Mouse (Mus musculus) forebrain, embryonic 14.5 days (tissue): Measurements from ENCODE around the gene Usp7. TPM values are rescaled to one million over a fixed set of nuclear protein-coding genes. Genes with fewer than 3 reads are reported as not detected.

Experiments used
- ATAC-seq: fragments of 200-750 bp; cut with Nextera tagmentation; 2 replicates; pipeline ENCODE4 v1.8.0; 2017; ENCODE audit warnings: mild to moderate bottlenecking, moderate library complexity
- DNase-seq: peaks from one replicate; pipeline ENCODE4 v3.0.0-alpha.2; 2015; ENCODE audit warnings: low spot score
- H3K27ac ChIP-seq: fragments of 300-500 bp; sonication (generic); 2 replicates; pipeline ENCODE4 v1.5.1; 2014; ENCODE audit warnings: low read depth, mild to moderate bottlenecking, control low read depth, low read length, moderate library complexity
- H3K27me3 ChIP-seq: fragments of 300-500 bp; sonication (generic); replicated peaks from 2 replicates; pipeline ENCODE4 v1.6.1; 2014; ENCODE audit warnings: low read length, control low read depth, mixed read lengths; ENCODE audit not compliant: control insufficient read depth, insufficient read depth
- H3K36me3 ChIP-seq: fragments of 300-500 bp; sonication (generic); 2 replicates; pipeline ENCODE4 v1.6.1; 2014; ENCODE audit warnings: low read length, control low read depth; ENCODE audit not compliant: control insufficient read depth, insufficient read depth
- H3K4me1 ChIP-seq: fragments of 300-500 bp; sonication (generic); 2 replicates; pipeline ENCODE4 v1.6.1; 2014; ENCODE audit warnings: antibody characterized with exemption, low read length, control low read depth; ENCODE audit not compliant: control insufficient read depth, insufficient read depth
- H3K4me2 ChIP-seq: fragments of 300-500 bp; sonication (generic); 2 replicates; pipeline ENCODE4 v1.6.1; 2014; ENCODE audit warnings: mild to moderate bottlenecking, control low read depth, low read length
- H3K4me3 ChIP-seq: fragments of 300-500 bp; sonication (generic); 2 replicates; pipeline ENCODE4 v1.5.1; 2014; ENCODE audit warnings: low read depth, low read length, control low read depth
- H3K9ac ChIP-seq: fragments of 300-500 bp; sonication (generic); 2 replicates; pipeline ENCODE4 v1.6.1; 2014; ENCODE audit warnings: mild to moderate bottlenecking, low read length, control low read depth, moderate library complexity
- H3K9me3 ChIP-seq: fragments of 300-500 bp; sonication (generic); replicated peaks from 2 replicates; pipeline ENCODE4 v1.6.1; 2016; ENCODE audit warnings: low read length, control low read depth, mixed read lengths; ENCODE audit not compliant: control insufficient read depth
- WGBS: fragments of 180-500 bp; shearing (Covaris S2); extraction: QIAGEN DNeasy Blood & Tissue Kit; methylation state at CpG from one replicate; pipeline ENCODE4 v1.1.7; 2014; 5-methylcytosine and 5-hydroxymethylcytosine counted together
- polyA plus RNA-seq: library from polyadenylated mRNA; unstranded; fragments of >200 nt; fragmentation: Nextera tagmentation; extraction: Ambion mirVana; gene quantifications from 2 replicates; pipeline ENCODE4 v1.2.1, GENCODE M21; 2014

Usp7 gene
- polyA plus RNA-seq, 1 experiment from 2014 or later = 42.7 TPM

GRCm38 (mm10) chr16:8679780-8680179 lies 112.3 kb downstream of the Usp7 start:
- no peaks in the 10 kb centered on the region for H3K4me1 ChIP-seq
- ATAC-seq (no peak), DNase-seq (no peak)
- H3K27me3 ChIP-seq = no peaks in the 10 kb centered on the region
- H3K27ac ChIP-seq = no peak overlapping the region
- H3K4me3 ChIP-seq = no peak overlapping the region
- no peaks in the 10 kb centered on the region for H3K9me3 ChIP-seq
- H3K4me2 ChIP-seq = no peak overlapping the region
- no peak overlapping the region for H3K9ac ChIP-seq
- 90% methylated on average over 3 of the region's 3 CpGs for WGBS
- H3K36me3 ChIP-seq = 0 out of 2 replicates have a peak, but pooled peaks cover 4% of the 10 kb centered on the region

GRCm38 (mm10) chr16:8678676-8679075 lies 113.4 kb downstream of the Usp7 start:
- DNase-seq (no peak), ATAC-seq (no peak)
- Histone ChIP-seq H3K9ac (no peak overlapping the region), H3K4me2 (no peak overlapping the region), H3K27ac (no peak overlapping the region), H3K4me3 (no peak overlapping the region), H3K4me1 (no peaks in the 10 kb centered on the region), H3K36me3 (0 out of 2 replicates have a peak, but pooled peaks cover 4% of the 10 kb centered on the region), H3K9me3 (no peaks in the 10 kb centered on the region), H3K27me3 (no peaks in the 10 kb centered on the region)
- WGBS = 85% methylated on average over 4 of the region's 4 CpGs

- ATAC-seq = no peak
- WGBS = 51% methylated on average over 5 of the region's 5 CpGs
- H3K9me3 ChIP-seq = no peaks in the 10 kb centered on the region
Observed at GRCm38 (mm10) chr16:8678035-8678434, 114.1 kb downstream of the Usp7 start.

GRCm38 (mm10) chr16:8676800-8677199 lies 115.3 kb downstream of the Usp7 start:
- 57% methylated on average over 4 of the region's 4 CpGs for WGBS
- ATAC-seq (no peak), DNase-seq (peak; percentile 79)

More at GRCm38 (mm10) chr16:8678035-8678434, 114.1 kb downstream of the Usp7 start:
- 0 out of 2 replicates have a peak, but pooled peaks cover 3% of the 10 kb centered on the region for H3K27me3 ChIP-seq
- H3K36me3 ChIP-seq = 0 out of 2 replicates have a peak, but pooled peaks cover 4% of the 10 kb centered on the region
- DNase-seq = no peak
- H3K4me3 ChIP-seq = no peak overlapping the region
- H3K4me2 ChIP-seq = no peak overlapping the region
- H3K9ac ChIP-seq = no peak overlapping the region
- H3K4me1 ChIP-seq = no peaks in the 10 kb centered on the region
- no peak overlapping the region for H3K27ac ChIP-seq

GRCm38 (mm10) chr16:8676228-8676627 lies 115.9 kb downstream of the Usp7 start:
- no peak overlapping the region for H3K9ac ChIP-seq
- no peaks in the 10 kb centered on the region for H3K9me3 ChIP-seq
- 0 out of 2 replicates have a peak, but pooled peaks cover 4% of the 10 kb centered on the region for H3K27me3 ChIP-seq
- DNase-seq = no peak
- H3K4me3 ChIP-seq = no peak overlapping the region
- no peak overlapping the region for H3K4me2 ChIP-seq
- no peak overlapping the region for H3K27ac ChIP-seq
- H3K4me1 ChIP-seq = no peaks in the 10 kb centered on the region
- 70% methylated on average over 2 of the region's 2 CpGs for WGBS
- H3K36me3 ChIP-seq = no peaks in the 10 kb centered on the region
- no peak for ATAC-seq

More at GRCm38 (mm10) chr16:8676800-8677199, 115.3 kb downstream of the Usp7 start:
- Histone ChIP-seq H3K4me1 (no peaks in the 10 kb centered on the region), H3K4me2 (no peak overlapping the region), H3K27ac (no peak overlapping the region), H3K4me3 (no peak overlapping the region), H3K36me3 (no peaks in the 10 kb centered on the region), H3K9ac (no peak overlapping the region), H3K9me3 (no peaks in the 10 kb centered on the region), H3K27me3 (0 out of 2 replicates have a peak, but pooled peaks cover 4% of the 10 kb centered on the region)

- H3K36me3 ChIP-seq = no peaks in the 10 kb centered on the region
- H3K9ac ChIP-seq = no peak overlapping the region
- WGBS = 86% methylated on average over 8 of the region's 8 CpGs
- 0 out of 2 replicates have a peak, but pooled peaks cover 4% of the 10 kb centered on the region for H3K27me3 ChIP-seq
- no peak for ATAC-seq
- peaks cover 2% of the 10 kb centered on the region; the same call in 1 of the 2 replicates for H3K4me1 ChIP-seq
- no peaks in the 10 kb centered on the region for H3K9me3 ChIP-seq
- no peak for DNase-seq
- H3K4me3 ChIP-seq = no peak overlapping the region
- H3K4me2 ChIP-seq = no peak overlapping the region
- no peak overlapping the region for H3K27ac ChIP-seq
Observed at GRCm38 (mm10) chr16:8675559-8675958, 116.5 kb downstream of the Usp7 start.

GRCm38 (mm10) chr16:8674165-8674564 lies 117.9 kb downstream of the Usp7 start:
- Histone ChIP-seq H3K27ac (no peak overlapping the region), H3K36me3 (no peaks in the 10 kb centered on the region), H3K9ac (no peak overlapping the region), H3K4me3 (no peak overlapping the region), H3K9me3 (no peaks in the 10 kb centered on the region), H3K4me1 (peaks cover 14% of the 10 kb centered on the region; the same call in 1 of the 2 replicates), H3K4me2 (no peak overlapping the region), H3K27me3 (0 out of 2 replicates have a peak, but pooled peaks cover 4% of the 10 kb centered on the region)
- ATAC-seq = no peak
- DNase-seq = peak; percentile 81
- 2% methylated on average over 8 of the region's 8 CpGs for WGBS

- peaks cover 17% of the 10 kb centered on the region; the same call in 1 of the 2 replicates for H3K4me1 ChIP-seq
- no peak overlapping the region for H3K4me3 ChIP-seq
- no peak overlapping the region for H3K27ac ChIP-seq
- H3K27me3 ChIP-seq = 0 out of 2 replicates have a peak, but pooled peaks cover 4% of the 10 kb centered on the region
- no peaks in the 10 kb centered on the region for H3K36me3 ChIP-seq
- ATAC-seq (no peak), DNase-seq (no peak)
- 67% methylated on average over 6 of the region's 6 CpGs for WGBS
- H3K9me3 ChIP-seq = no peaks in the 10 kb centered on the region
- H3K9ac ChIP-seq = no peak overlapping the region
- no peak overlapping the region for H3K4me2 ChIP-seq
Observed at GRCm38 (mm10) chr16:8673343-8673742, 118.8 kb downstream of the Usp7 start.

- peaks cover 20% of the 10 kb centered on the region; the same call in 1 of the 2 replicates for H3K4me1 ChIP-seq
- no peak overlapping the region for H3K27ac ChIP-seq
- H3K4me3 ChIP-seq = peak overlapping the region; percentile 62; the same call in 1 of the 2 replicates
- H3K27me3 ChIP-seq = 0 out of 2 replicates have a peak, but pooled peaks cover 4% of the 10 kb centered on the region
- H3K36me3 ChIP-seq = no peaks in the 10 kb centered on the region
- DNase-seq (no peak), ATAC-seq (no peak)
- H3K4me2 ChIP-seq = peak overlapping the region; percentile 77
- no peaks in the 10 kb centered on the region for H3K9me3 ChIP-seq
- H3K9ac ChIP-seq = peak overlapping the region; percentile 74; the same call in 1 of the 2 replicates
Observed at GRCm38 (mm10) chr16:8672811-8673210, 119.3 kb downstream of the Usp7 start.
